Mouse (Mus musculus) embryonic facial prominence, embryonic 14.5 days (tissue): ENCODE measurements around the gene Samd4b. TPM values are rescaled to one million over a fixed set of nuclear protein-coding genes. Genes with fewer than 3 reads are reported as not detected.

Source experiments
- ATAC-seq: fragments of 200-750 bp; cut with Nextera tagmentation; 2 replicates; pipeline ENCODE4 v1.8.0; 2017; ENCODE audit warnings: low read depth, moderate number of reproducible peaks, moderate TSS enrichment
- DNase-seq: peaks from one replicate; pipeline ENCODE4 v3.0.0-alpha.2; 2015; ENCODE audit warnings: low spot score
- H3K27ac ChIP-seq: fragments of 300-500 bp; sonication (generic); replicated peaks from 2 replicates; pipeline ENCODE4 v1.5.1; 2014; ENCODE audit warnings: low read depth, mild to moderate bottlenecking, low read length, moderate library complexity
- H3K27me3 ChIP-seq: fragments of 300-500 bp; sonication (generic); replicated peaks from 2 replicates; pipeline ENCODE4 v1.6.1; 2014; ENCODE audit warnings: low read length; ENCODE audit not compliant: control insufficient read depth, insufficient read depth
- H3K36me3 ChIP-seq: fragments of 300-500 bp; sonication (generic); 2 replicates; pipeline ENCODE4 v1.6.1; 2014; ENCODE audit warnings: low read length, mixed read lengths; ENCODE audit not compliant: control insufficient read depth, insufficient read depth
- H3K4me1 ChIP-seq: fragments of 300-500 bp; sonication (generic); 2 replicates; pipeline ENCODE4 v1.6.1; 2014; ENCODE audit warnings: antibody characterized with exemption, low read length; ENCODE audit not compliant: control insufficient read depth, insufficient read depth
- H3K4me2 ChIP-seq: fragments of 300-500 bp; sonication (generic); 2 replicates; pipeline ENCODE4 v1.6.1; 2014; ENCODE audit warnings: low read depth, mild to moderate bottlenecking, low read length, moderate library complexity, mixed read lengths
- H3K4me3 ChIP-seq: fragments of 300-500 bp; sonication (generic); 2 replicates; pipeline ENCODE4 v1.5.1; 2014; ENCODE audit warnings: low read depth, mild to moderate bottlenecking, low read length
- H3K9ac ChIP-seq: fragments of 300-500 bp; sonication (generic); 2 replicates; pipeline ENCODE4 v1.6.1; 2014; ENCODE audit warnings: low read depth, mild to moderate bottlenecking, low read length, moderate library complexity, mixed read lengths
- H3K9me3 ChIP-seq: fragments of 300-500 bp; sonication (generic); 2 replicates; pipeline ENCODE4 v1.6.1; 2016; ENCODE audit warnings: low read length; ENCODE audit not compliant: control insufficient read depth
- whole genome bisulfite sequencing: fragments of 180-500 bp; shearing (Covaris S2); extraction: QIAGEN DNeasy Blood & Tissue Kit; methylation state at CpG from one replicate; pipeline ENCODE4 v1.1.7; 2014; 5-methylcytosine and 5-hydroxymethylcytosine counted together
- microRNA-seq: library from miRNA; unstranded; fragments of <30 nt; microRNA quantifications from one replicate; pipeline ENCODE4, GENCODE M21; 2016; ENCODE audit warnings: borderline number of aligned reads
- polyA plus RNA-seq: library from polyadenylated mRNA; unstranded; fragments of >200 nt; fragmentation: Nextera tagmentation; extraction: Ambion mirVana; gene quantifications from 2 replicates; pipeline ENCODE4 v1.2.1, GENCODE M21; 2014

Gene Samd4b
- polyA plus RNA-seq, 1 experiment from 2014 or later: 33.8 TPM

- Histone ChIP-seq H3K4me3 (no peak overlapping the region), H3K9me3 (no peaks in the 10 kb centered on the region), H3K4me2 (no peak overlapping the region), H3K4me1 (peaks cover 21% of the 10 kb centered on the region; the same call in 1 of the 2 replicates), H3K9ac (no peak overlapping the region), H3K36me3 (peaks cover 59% of the 10 kb centered on the region), H3K27me3 (no peaks in the 10 kb centered on the region), H3K27ac (no peak overlapping the region)
- ATAC-seq (no peak), DNase-seq (no peak)
- WGBS: 91% methylated on average over 3 of the region's 3 CpGs
Observed at GRCm38 (mm10) chr7:28355221-28355620, 242.7 kb downstream of the Samd4b start.

- no peak for ATAC-seq
- peaks cover 53% of the 10 kb centered on the region for H3K36me3 ChIP-seq
- no peak overlapping the region for H3K4me2 ChIP-seq
- H3K27me3 ChIP-seq: no peaks in the 10 kb centered on the region
- 96% methylated on average over 3 of the region's 3 CpGs for WGBS
- H3K27ac ChIP-seq: no peak overlapping the region
- peaks cover 25% of the 10 kb centered on the region; the same call in 1 of the 2 replicates for H3K4me1 ChIP-seq
- H3K9ac ChIP-seq: no peak overlapping the region
- no peak overlapping the region for H3K4me3 ChIP-seq
- H3K9me3 ChIP-seq: no peaks in the 10 kb centered on the region
- DNase-seq: no peak
Observed at GRCm38 (mm10) chr7:28354596-28354995, 243.3 kb downstream of the Samd4b start.

GRCm38 (mm10) chr7:28354113-28354581, 243.8 kb downstream of the Samd4b start:
- ATAC-seq (no peak), DNase-seq (no peak)
- Histone ChIP-seq H3K27me3 (no peaks in the 10 kb centered on the region), H3K4me1 (peaks cover 28% of the 10 kb centered on the region; the same call in 1 of the 2 replicates), H3K27ac (no peak overlapping the region), H3K9me3 (no peaks in the 10 kb centered on the region), H3K9ac (no peak overlapping the region), H3K4me3 (no peak overlapping the region), H3K36me3 (peaks cover 48% of the 10 kb centered on the region), H3K4me2 (no peak overlapping the region)
- 87% methylated on average over 3 of the region's 3 CpGs for WGBS

- 93% methylated on average over 2 of the region's 2 CpGs for WGBS
- ATAC-seq: no peak
- Histone ChIP-seq H3K9me3 (no peaks in the 10 kb centered on the region), H3K4me2 (no peak overlapping the region), H3K36me3 (peaks cover 44% of the 10 kb centered on the region), H3K9ac (no peak overlapping the region), H3K4me1 (peaks cover 28% of the 10 kb centered on the region; the same call in 1 of the 2 replicates), H3K27ac (no peak overlapping the region), H3K27me3 (no peaks in the 10 kb centered on the region), H3K4me3 (no peak overlapping the region)
- DNase-seq: no peak
Observed at GRCm38 (mm10) chr7:28353267-28353666, 244.7 kb downstream of the Samd4b start.

GRCm38 (mm10) chr7:28351676-28352191, 246.2 kb downstream of the Samd4b start:
- ATAC-seq: no peak
- H3K27ac ChIP-seq: no peak overlapping the region
- peaks cover 44% of the 10 kb centered on the region for H3K36me3 ChIP-seq
- H3K4me2 ChIP-seq: peak overlapping the region; percentile 63
- DNase-seq: no peak
- H3K4me3 ChIP-seq: peak overlapping the region; percentile 91
- peaks cover 16% of the 10 kb centered on the region; the same call in 1 of the 2 replicates for H3K4me1 ChIP-seq
- H3K9me3 ChIP-seq: no peaks in the 10 kb centered on the region
- H3K27me3 ChIP-seq: no peaks in the 10 kb centered on the region
- peak overlapping the region; percentile 98 for H3K9ac ChIP-seq
- WGBS: 32% methylated on average over 4 of the region's 4 CpGs

- peak within 1 kb of the TSS; percentile 63 for H3K4me2 ChIP-seq
- H3K4me3 ChIP-seq: peak within 1 kb of the TSS; percentile 91
- no peaks in the 10 kb centered on the region for H3K27me3 ChIP-seq
- ATAC-seq (peak; percentile 94), DNase-seq (peak; percentile 98)
- H3K9me3 ChIP-seq: no peaks in the 10 kb centered on the region
- under 1% methylated on average over 44 of the region's 50 CpGs for WGBS
- peak within 1 kb of the TSS; percentile 97 for H3K27ac ChIP-seq
- H3K4me1 ChIP-seq: peaks cover 14% of the 10 kb centered on the region; the same call in 1 of the 2 replicates
- peaks cover 36% of the 10 kb centered on the region for H3K36me3 ChIP-seq
- peak within 1 kb of the TSS; percentile 98 for H3K9ac ChIP-seq
Observed at GRCm38 (mm10) chr7:28350155-28350883, 247.6 kb downstream of the Samd4b start, which contains the start of gene Rps16. Gene Rps16, plus strand, starts transcription at chr7:28350652.

Small RNAs within 50 kb of the gene (microRNA-seq; reads per million reads assigned to microRNA genes)
- gene Mir7049: not detected

Other genes starting within 250 kb of the Samd4b start
- gene Rps16, start 247.5 kb downstream of the Samd4b start, polyA plus RNA-seq: 1,196 and 1,252 TPM in 2 replicates
- gene Plekhg2, start 225.5 kb downstream of the Samd4b start, polyA plus RNA-seq: 41.1 and 51.3 TPM in 2 replicates
- 13.5 and 14.4 TPM in 2 replicates for gene Zfp36, start 217.9 kb downstream of the Samd4b start, polyA plus RNA-seq
- gene Med29, start 205.4 kb downstream of the Samd4b start, polyA plus RNA-seq: 44.1 and 48.2 TPM in 2 replicates
- 52.1 and 54.1 TPM in 2 replicates for gene Paf1, start 205.2 kb downstream of the Samd4b start, polyA plus RNA-seq
- 14.7 and 20.4 TPM in 2 replicates for gene Gmfg, start 160.7 kb downstream of the Samd4b start, polyA plus RNA-seq
- gene Lrfn1, start 146.2 kb downstream of the Samd4b start, polyA plus RNA-seq: 4.0 and 6.7 TPM in 2 replicates
- not detected in 2 replicates for gene Ifnl2, start 87.7 kb downstream of the Samd4b start, polyA plus RNA-seq
- gene Ifnl3, start 75.3 kb downstream of the Samd4b start, polyA plus RNA-seq: not detected in 2 replicates
- gene Sycn, start 57.3 kb downstream of the Samd4b start, polyA plus RNA-seq: not detected in 2 replicates
- 0.17 and 0.43 TPM in 2 replicates for gene Nccrp1, start 50.9 kb downstream of the Samd4b start, polyA plus RNA-seq
- 20.7 and 23.5 TPM in 2 replicates for gene Pak4, start within 50 bp of the Samd4b start, polyA plus RNA-seq
- 0.10 and 0.40 TPM in 2 replicates for gene Acp7, start 33.2 kb upstream of the Samd4b start, polyA plus RNA-seq
- 6.9 and 7.1 TPM in 2 replicates for gene Fbxo27, start 94.7 kb upstream of the Samd4b start, polyA plus RNA-seq
- 27.8 and 29.0 TPM in 2 replicates for gene Fbxo17, start 118.7 kb upstream of the Samd4b start, polyA plus RNA-seq
- 119 and 120 TPM in 2 replicates for gene Mrps12, start 143.7 kb upstream of the Samd4b start, polyA plus RNA-seq
- gene Sars2, start 143.8 kb upstream of the Samd4b start, polyA plus RNA-seq: 20.5 and 22.9 TPM in 2 replicates
- gene Ccer2, start 158.0 kb upstream of the Samd4b start, polyA plus RNA-seq: 3.8 and 12.7 TPM in 2 replicates
- 76.8 and 79.3 TPM in 2 replicates for gene Sirt2, start 168.6 kb upstream of the Samd4b start, polyA plus RNA-seq
- 40.9 and 41.5 TPM in 2 replicates for gene Nfkbib, start 169.4 kb upstream of the Samd4b start, polyA plus RNA-seq
- gene Rinl, start 190.8 kb upstream of the Samd4b start, polyA plus RNA-seq: 2.7 and 3.0 TPM in 2 replicates
- gene Hnrnpl, start 210.4 kb upstream of the Samd4b start, polyA plus RNA-seq: 180 and 182 TPM in 2 replicates
- gene Ech1, start 227.1 kb upstream of the Samd4b start, polyA plus RNA-seq: 183 and 202 TPM in 2 replicates
- gene Lgals4, start 235.7 kb upstream of the Samd4b start, polyA plus RNA-seq: 3.4 and 4.1 TPM in 2 replicates